Mouse (Mus musculus): ENCODE data around the gene Ptprd. TPM values are rescaled to one million over a fixed set of nuclear protein-coding genes. Genes with fewer than 3 reads are reported as not detected.

Gene Ptprd
- polyA plus RNA-seq, 1 experiment from 2014 or later, result 145 TPM

DNA sequence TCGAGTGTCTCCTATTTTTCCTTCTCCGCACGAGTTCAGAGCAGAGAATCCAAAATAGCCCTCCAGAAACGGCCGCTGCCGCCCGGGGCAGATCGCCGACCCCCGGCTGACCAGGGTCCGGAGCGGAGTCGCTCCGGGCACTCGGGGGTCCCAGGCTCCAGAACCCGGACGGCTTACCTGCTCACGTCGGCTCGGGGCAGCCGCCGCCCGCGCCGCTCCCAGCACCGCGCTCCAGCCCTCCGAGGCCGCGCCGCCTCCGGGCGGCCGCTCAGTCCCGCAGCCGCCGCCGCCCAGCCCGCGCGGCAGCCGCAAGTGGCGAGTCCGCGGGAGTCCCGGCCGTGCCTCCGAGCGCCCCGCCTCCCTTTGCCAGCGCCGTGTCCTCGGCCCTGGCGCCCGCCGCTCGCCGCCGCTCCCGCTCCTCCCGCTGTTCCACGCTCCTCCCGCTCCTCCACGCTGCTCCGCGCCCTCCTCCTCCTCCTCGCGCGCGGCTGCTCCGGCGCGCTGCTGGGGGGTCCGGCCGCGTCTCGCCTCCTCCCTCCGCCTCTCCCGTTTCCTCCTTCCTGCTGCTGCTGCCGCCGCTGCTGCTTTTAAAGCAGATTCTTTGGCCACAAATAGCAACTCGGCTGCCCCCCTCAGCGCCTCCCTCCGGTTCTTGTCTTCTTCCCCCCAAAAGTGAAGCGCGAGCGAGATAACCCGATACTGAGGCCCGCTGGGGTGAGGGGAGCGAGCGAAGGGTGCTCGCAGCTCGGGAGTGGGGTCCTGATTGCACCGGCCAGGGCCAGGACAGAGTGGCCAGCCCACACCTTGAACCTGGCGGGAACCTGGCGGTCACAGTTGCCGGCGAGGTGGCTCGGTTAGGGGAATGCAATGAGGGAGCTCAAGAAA is 1762.1 kb downstream of the Ptprd start:
- H3K36me3 ChIP-seq (ENCODE audit: control insufficient read depth, insufficient read depth, low read length), result no peaks in the 10 kb centered on the region
- 0 out of 2 replicates have a peak, but pooled peaks cover 5% of the 10 kb centered on the region for H3K4me1 ChIP-seq (ENCODE audit: control insufficient read depth, insufficient read depth, low read length)
- no peaks in the 10 kb centered on the region for H3K27me3 ChIP-seq (ENCODE audit: control insufficient read depth, insufficient read depth, low read length)
- peak; percentile 86 for ATAC-seq (ENCODE audit: low read depth)
- H3K27ac ChIP-seq (ENCODE audit: low read depth, low read length), result peak overlapping the region; percentile 96
- peak overlapping the region; percentile 63 for H3K4me2 ChIP-seq (ENCODE audit: low read depth, low read length)
- H3K4me3 ChIP-seq (ENCODE audit: low read depth, low read length), result peak overlapping the region; percentile 93
- under 1% methylated on average over 58 of the region's 99 CpGs for WGBS
- H3K9ac ChIP-seq (replicated peaks; ENCODE audit: low read depth, low read length), result peak overlapping the region; percentile 94
- no peaks in the 10 kb centered on the region for H3K9me3 ChIP-seq (ENCODE audit: control insufficient read depth, low read length)

GRCm38 (mm10) chr4:76448678-76449465 is 1762.9 kb downstream of the Ptprd start:
- Histone ChIP-seq H3K9ac (replicated peaks; ENCODE audit: low read depth, low read length) (peak overlapping the region; percentile 94), H3K4me1 (ENCODE audit: control insufficient read depth, insufficient read depth, low read length) (0 out of 2 replicates have a peak, but pooled peaks cover 5% of the 10 kb centered on the region), H3K27me3 (ENCODE audit: control insufficient read depth, insufficient read depth, low read length) (no peaks in the 10 kb centered on the region), H3K9me3 (ENCODE audit: control insufficient read depth, low read length) (no peaks in the 10 kb centered on the region), H3K4me3 (ENCODE audit: low read depth, low read length) (peak overlapping the region; percentile 93), H3K36me3 (ENCODE audit: control insufficient read depth, insufficient read depth, low read length) (no peaks in the 10 kb centered on the region), H3K27ac (ENCODE audit: low read depth, low read length) (peak overlapping the region; percentile 96), H3K4me2 (ENCODE audit: low read depth, low read length) (peak overlapping the region; percentile 63)
- under 1% methylated on average over 24 of the region's 24 CpGs for WGBS
- peak; percentile 15; the same call in 1 of the 2 replicates for ATAC-seq (ENCODE audit: low read depth)

- Histone ChIP-seq H3K27ac (ENCODE audit: low read depth, low read length) (no peak overlapping the region), H3K4me3 (ENCODE audit: low read depth, low read length) (peak overlapping the region; percentile 93), H3K9ac (replicated peaks; ENCODE audit: low read depth, low read length) (no peak overlapping the region), H3K4me1 (ENCODE audit: control insufficient read depth, insufficient read depth, low read length) (peaks cover 7% of the 10 kb centered on the region; the same call in 1 of the 2 replicates), H3K4me2 (ENCODE audit: low read depth, low read length) (peak overlapping the region; percentile 63), H3K36me3 (ENCODE audit: control insufficient read depth, insufficient read depth, low read length) (no peaks in the 10 kb centered on the region), H3K27me3 (ENCODE audit: control insufficient read depth, insufficient read depth, low read length) (no peaks in the 10 kb centered on the region), H3K9me3 (ENCODE audit: control insufficient read depth, low read length) (no peaks in the 10 kb centered on the region)
- no peak for ATAC-seq (ENCODE audit: low read depth)
These were observed 1764.4 kb downstream of the Ptprd start for GRCm38 (mm10) chr4:76447396-76447795.

- WGBS, result 41% methylated on average over 4 of the region's 4 CpGs
- Histone ChIP-seq H3K4me2 (ENCODE audit: low read depth, low read length) (peak overlapping the region; percentile 33), H3K4me1 (ENCODE audit: control insufficient read depth, insufficient read depth, low read length) (peaks cover 12% of the 10 kb centered on the region), H3K27me3 (ENCODE audit: control insufficient read depth, insufficient read depth, low read length) (no peaks in the 10 kb centered on the region), H3K27ac (ENCODE audit: low read depth, low read length) (peak overlapping the region; percentile 48; the same call in 1 of the 2 replicates), H3K36me3 (ENCODE audit: control insufficient read depth, insufficient read depth, low read length) (no peaks in the 10 kb centered on the region), H3K4me3 (ENCODE audit: low read depth, low read length) (peak overlapping the region; percentile 93; the same call in 1 of the 2 replicates), H3K9ac (replicated peaks; ENCODE audit: low read depth, low read length) (peak overlapping the region; percentile 28; the same call in 1 of the 2 replicates), H3K9me3 (ENCODE audit: control insufficient read depth, low read length) (no peaks in the 10 kb centered on the region)
- no peak for ATAC-seq (ENCODE audit: low read depth)
These were observed 1767.0 kb downstream of the Ptprd start for GRCm38 (mm10) chr4:76444778-76445177.

DNA sequence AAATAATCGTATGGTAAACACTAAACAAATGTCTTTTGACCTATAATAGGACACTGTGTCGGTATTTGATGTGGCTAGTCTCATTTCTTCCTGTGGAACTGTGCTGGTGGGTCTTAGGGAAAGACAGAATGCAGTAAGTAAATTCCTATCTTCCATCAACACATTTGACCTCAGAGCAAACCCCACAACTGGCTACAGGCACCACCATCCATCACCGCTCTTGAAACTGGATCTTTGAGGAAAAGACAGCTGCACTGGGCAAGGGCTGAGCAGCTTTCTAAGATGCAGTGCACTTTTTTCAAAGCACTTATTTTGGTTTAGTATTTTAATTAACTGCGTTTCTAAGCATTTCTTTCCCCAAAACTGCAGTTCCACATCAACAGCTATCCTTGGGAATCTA is 1768.2 kb downstream of the Ptprd start:
- Histone ChIP-seq H3K27me3 (ENCODE audit: control insufficient read depth, insufficient read depth, low read length) (no peaks in the 10 kb centered on the region), H3K9me3 (ENCODE audit: control insufficient read depth, low read length) (no peaks in the 10 kb centered on the region), H3K9ac (replicated peaks; ENCODE audit: low read depth, low read length) (no peak overlapping the region), H3K4me2 (ENCODE audit: low read depth, low read length) (peak overlapping the region; percentile 17; the same call in 1 of the 2 replicates), H3K4me3 (ENCODE audit: low read depth, low read length) (no peak overlapping the region; the same call in 1 of the 2 replicates), H3K4me1 (ENCODE audit: control insufficient read depth, insufficient read depth, low read length) (peaks cover 17% of the 10 kb centered on the region), H3K36me3 (ENCODE audit: control insufficient read depth, insufficient read depth, low read length) (no peaks in the 10 kb centered on the region), H3K27ac (ENCODE audit: low read depth, low read length) (no peak overlapping the region)
- 52% methylated on average over 4 of the region's 4 CpGs for WGBS
- no peak for ATAC-seq (ENCODE audit: low read depth)

- WGBS, result 23% methylated on average over 6 of the region's 6 CpGs
- Histone ChIP-seq H3K27me3 (ENCODE audit: control insufficient read depth, insufficient read depth, low read length) (no peaks in the 10 kb centered on the region), H3K9me3 (ENCODE audit: control insufficient read depth, low read length) (no peaks in the 10 kb centered on the region), H3K27ac (ENCODE audit: low read depth, low read length) (no peak overlapping the region), H3K9ac (replicated peaks; ENCODE audit: low read depth, low read length) (no peak overlapping the region), H3K4me2 (ENCODE audit: low read depth, low read length) (peak overlapping the region; percentile 23), H3K4me3 (ENCODE audit: low read depth, low read length) (no peak overlapping the region), H3K36me3 (ENCODE audit: control insufficient read depth, insufficient read depth, low read length) (no peaks in the 10 kb centered on the region), H3K4me1 (ENCODE audit: control insufficient read depth, insufficient read depth, low read length) (peaks cover 29% of the 10 kb centered on the region)
- ATAC-seq (ENCODE audit: low read depth), result no peak
These were observed 1770.9 kb downstream of the Ptprd start for GRCm38 (mm10) chr4:76440791-76441364.

GRCm38 (mm10) chr4:76438496-76439079 is 1773.2 kb downstream of the Ptprd start:
- H3K4me1 ChIP-seq (ENCODE audit: control insufficient read depth, insufficient read depth, low read length), result peaks cover 26% of the 10 kb centered on the region
- H3K9me3 ChIP-seq (ENCODE audit: control insufficient read depth, low read length), result no peaks in the 10 kb centered on the region
- no peaks in the 10 kb centered on the region for H3K36me3 ChIP-seq (ENCODE audit: control insufficient read depth, insufficient read depth, low read length)
- ATAC-seq (ENCODE audit: low read depth), result peak; percentile 62; the same call in 1 of the 2 replicates
- no peak overlapping the region for H3K9ac ChIP-seq (replicated peaks; ENCODE audit: low read depth, low read length)
- no peaks in the 10 kb centered on the region for H3K27me3 ChIP-seq (ENCODE audit: control insufficient read depth, insufficient read depth, low read length)
- WGBS, result 34% methylated on average over 6 of the region's 6 CpGs
- H3K27ac ChIP-seq (ENCODE audit: low read depth, low read length), result 0 out of 2 replicates have a peak overlapping the region, but pooled peaks have one; percentile 48
- H3K4me2 ChIP-seq (ENCODE audit: low read depth, low read length), result no peak overlapping the region
- no peak overlapping the region for H3K4me3 ChIP-seq (ENCODE audit: low read depth, low read length)

DNA sequence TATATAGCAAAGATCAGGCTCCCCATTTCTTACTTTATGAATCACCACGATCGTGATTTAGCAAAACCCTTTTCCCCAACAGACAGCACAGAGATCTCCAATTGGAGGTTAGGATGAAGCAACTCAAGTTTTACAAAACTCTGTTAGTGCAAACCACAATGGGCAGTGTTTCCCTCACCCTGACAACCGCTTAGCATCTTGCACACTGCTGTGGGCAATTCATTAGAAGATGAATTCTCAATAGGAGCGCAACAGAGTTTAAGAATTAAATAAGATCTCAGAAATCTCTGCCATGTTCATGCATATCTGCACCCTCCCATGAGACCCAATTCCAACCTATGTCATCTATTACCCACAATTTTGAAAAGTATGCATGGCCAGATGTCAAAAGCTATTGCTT is 1773.7 kb downstream of the Ptprd start:
- H3K27ac ChIP-seq (ENCODE audit: low read depth, low read length), result no peak overlapping the region
- no peak overlapping the region for H3K4me2 ChIP-seq (ENCODE audit: low read depth, low read length)
- H3K9ac ChIP-seq (replicated peaks; ENCODE audit: low read depth, low read length), result no peak overlapping the region
- H3K27me3 ChIP-seq (ENCODE audit: control insufficient read depth, insufficient read depth, low read length), result no peaks in the 10 kb centered on the region
- H3K9me3 ChIP-seq (ENCODE audit: control insufficient read depth, low read length), result no peaks in the 10 kb centered on the region
- peaks cover 26% of the 10 kb centered on the region for H3K4me1 ChIP-seq (ENCODE audit: control insufficient read depth, insufficient read depth, low read length)
- WGBS, result 53% methylated on average over 4 of the region's 4 CpGs
- no peak for ATAC-seq (ENCODE audit: low read depth)
- no peaks in the 10 kb centered on the region for H3K36me3 ChIP-seq (ENCODE audit: control insufficient read depth, insufficient read depth, low read length)
- no peak overlapping the region for H3K4me3 ChIP-seq (ENCODE audit: low read depth, low read length)

Measured in neural tube, embryonic 14.5 days (tissue).